ENCODE assay signal across 8 mouse cellular contexts in genomic region chr11:103054798-103055197, GRCm38 (mm10). TPM values are rescaled to one million over a fixed set of nuclear protein-coding genes. Genes with fewer than 3 reads are reported as not detected.
DNase-seq lines count a peak whose midpoint lies in the region; ATAC-seq and TF ChIP-seq lines count a peak whose summit lies in the region.

No protein-coding gene starts in this region.

- intact Hi-C loops in gastrocnemius, adult 2 months (cut with DNase I): loop anchor here (5.0 kb wide), 1 partner anchor 152 kb away; the partner anchor contains the start of gene Gfap

- no peaks in the 10 kb centered on the region for H3K9me3 ChIP-seq in forebrain, embryonic 11.5 days (ENCODE audit: control insufficient read depth, low read length)
- H3K9me3 ChIP-seq in forebrain, embryonic 15.5 days: no peaks in the 10 kb centered on the region
- H3K9me3 ChIP-seq in E14TG2a.4 (ENCODE audit: low read length): no peaks in the 10 kb centered on the region

- DNase-seq in forebrain, embryonic 11.5 days (ENCODE audit: low spot score): peak; percentile 84
- peak; percentile 62 to 68 for DNase-seq in cerebellum, adult 2 months
- peak; percentile 71 for DNase-seq in gastrocnemius, adult 2 months
- peak; percentile 62 to 92 for DNase-seq in layer of hippocampus, adult 18-20 months (ENCODE audit: low spot score in 2 of 2)
- DNase-seq in lung, postnatal 14 days: peak; percentile 85
- peak; percentile 56 for DNase-seq in spleen, adult 12 weeks (ENCODE audit: low spot score)

- H3K4me2 ChIP-seq in forebrain, embryonic 11.5 days (ENCODE audit: low read depth, low read length, severe bottlenecking): no peak overlapping the region
- H3K4me2 ChIP-seq in forebrain, embryonic 15.5 days (replicated peaks): no peak overlapping the region

- 51% methylated on average over 6 of the region's 6 CpGs for WGBS in forebrain, embryonic 11.5 days
- 39% methylated on average over 6 of the region's 6 CpGs for WGBS in forebrain, embryonic 15.5 days
- 36% methylated on average over 6 of the region's 6 CpGs for WGBS in cerebellum, adult 2 months

- TF ChIP-seq CTCF in E14TG2a.4 (conservative IDR thresholded peaks at IDR 0.05; ENCODE audit: low read length): peak; percentile 88
- TF ChIP-seq CTCF in cerebellum, adult 2 months (IDR thresholded peaks at IDR 0.05; ENCODE audit: borderline replicate concordance, insufficient read depth, low read depth, low read length): peak; percentile 60; the same call in 1 of the 2 replicates
- peak; percentile 89 for TF ChIP-seq CTCF in gastrocnemius, adult 2 months (IDR thresholded peaks at IDR 0.05)

- TF ChIP-seq POLR2A in cerebellum, adult 2 months (IDR thresholded peaks at IDR 0.05; ENCODE audit: borderline replicate concordance, insufficient read depth, low read length): no peak

- H3K4me3 ChIP-seq in forebrain, embryonic 11.5 days (ENCODE audit: low read depth, low read length): no peak overlapping the region
- no peak overlapping the region for H3K4me3 ChIP-seq in forebrain, embryonic 15.5 days
- H3K4me3 ChIP-seq in E14TG2a.4 (replicated peaks; ENCODE audit: low read length): no peak overlapping the region
- H3K4me3 ChIP-seq in cerebellum, adult 2 months (replicated peaks; ENCODE audit: insufficient read depth, low read depth, low read length): no peak overlapping the region
- no peak overlapping the region for H3K4me3 ChIP-seq in gastrocnemius, adult 2 months

- H3K9ac ChIP-seq in forebrain, embryonic 11.5 days (ENCODE audit: low read length): no peak overlapping the region
- H3K9ac ChIP-seq in forebrain, embryonic 15.5 days (replicated peaks): no peak overlapping the region

- H3K4me1 ChIP-seq in forebrain, embryonic 11.5 days (replicated peaks; ENCODE audit: control insufficient read depth, insufficient read depth, low read length): no peaks in the 10 kb centered on the region
- no peaks in the 10 kb centered on the region for H3K4me1 ChIP-seq in forebrain, embryonic 15.5 days
- peaks cover 45% of the 10 kb centered on the region for H3K4me1 ChIP-seq in E14TG2a.4 (replicated peaks; ENCODE audit: low read depth, low read length)
- H3K4me1 ChIP-seq in cerebellum, adult 2 months (ENCODE audit: control insufficient read depth, insufficient read depth, low read length): peaks cover 5% of the 10 kb centered on the region; the same call in 1 of the 2 replicates

- no peak for ATAC-seq in forebrain, embryonic 11.5 days (replicated peaks; ENCODE audit: low FRiP score)
- no peak for ATAC-seq in forebrain, embryonic 15.5 days (replicated peaks)

- peaks cover 8% of the 10 kb centered on the region; the same call in 1 of the 2 replicates for H3K36me3 ChIP-seq in forebrain, embryonic 11.5 days (ENCODE audit: control insufficient read depth, insufficient read depth, low read length)
- peaks cover 73% of the 10 kb centered on the region for H3K36me3 ChIP-seq in forebrain, embryonic 15.5 days
- peaks cover 95% of the 10 kb centered on the region for H3K36me3 ChIP-seq in E14TG2a.4 (ENCODE audit: insufficient read depth, low read length)

- H3K27ac ChIP-seq in forebrain, embryonic 11.5 days (ENCODE audit: low read depth, low read length): no peak overlapping the region
- H3K27ac ChIP-seq in forebrain, embryonic 15.5 days (replicated peaks): no peak overlapping the region
- H3K27ac ChIP-seq in cerebellum, adult 2 months (ENCODE audit: insufficient read depth, low read length): no peak overlapping the region
- peak overlapping the region; percentile 50; the same call in 1 of the 2 replicates for H3K27ac ChIP-seq in gastrocnemius, adult 2 months

- no peaks in the 10 kb centered on the region for H3K27me3 ChIP-seq in forebrain, embryonic 11.5 days (ENCODE audit: control insufficient read depth, insufficient read depth, low read length)
- no peaks in the 10 kb centered on the region for H3K27me3 ChIP-seq in forebrain, embryonic 15.5 days
- H3K27me3 ChIP-seq in E14TG2a.4 (ENCODE audit: insufficient read depth, low read length): no peaks in the 10 kb centered on the region
- H3K27me3 ChIP-seq in cerebellum, adult 2 months (ENCODE audit: control insufficient read depth, insufficient read depth, low read length): no peaks in the 10 kb centered on the region

RNA-seq across cellular contexts. Expression of gene Dcakd, which starts 26.7 kb away (rescaled TPM):
- 276 and 295 TPM in 2 replicates for polyA plus RNA-seq in forebrain, embryonic 11.5 days (2014; fragmentation: Nextera tagmentation; extraction: Ambion mirVana)
- polyA plus RNA-seq in forebrain, embryonic 15.5 days (2015; fragmentation: Nextera tagmentation; extraction: Ambion mirVana): 152 and 168 TPM in 2 replicates
- polyA plus RNA-seq in cerebellum, adult 2 months (2012; rRNA removed): 58.3 and 63.6 TPM in 2 replicates
- total RNA-seq in gastrocnemius, adult 2 months (2021): 10 to 100 TPM; 12.4 to 25.8 TPM
- total RNA-seq in layer of hippocampus, adult 18-20 months (2021): 10 to 100 TPM; 68.9 to 69.0 TPM

RNA-seq across cellular contexts. Expression of gene Nmt1, which starts 26.8 kb away (rescaled TPM):
- 53.8 and 58.6 TPM in 2 replicates for polyA plus RNA-seq in forebrain, embryonic 11.5 days (2014; fragmentation: Nextera tagmentation; extraction: Ambion mirVana)
- polyA plus RNA-seq in forebrain, embryonic 15.5 days (2015; fragmentation: Nextera tagmentation; extraction: Ambion mirVana): 41.0 and 43.9 TPM in 2 replicates
- polyA plus RNA-seq in cerebellum, adult 2 months (2012; rRNA removed): 58.8 and 63.2 TPM in 2 replicates
- total RNA-seq in gastrocnemius, adult 2 months (2021): 10 to 100 TPM; 43.8 to 51.9 TPM
- 100 to 1,000 TPM; 166 to 172 TPM for total RNA-seq in layer of hippocampus, adult 18-20 months (2021)

RNA-seq across cellular contexts. Expression of gene Plcd3, which starts 46.7 kb away (rescaled TPM):
- 0.69 and 0.86 TPM in 2 replicates for polyA plus RNA-seq in forebrain, embryonic 11.5 days (2014; fragmentation: Nextera tagmentation; extraction: Ambion mirVana)
- 1.9 and 2.3 TPM in 2 replicates for polyA plus RNA-seq in forebrain, embryonic 15.5 days (2015; fragmentation: Nextera tagmentation; extraction: Ambion mirVana)
- polyA plus RNA-seq in cerebellum, adult 2 months (2012; rRNA removed): 11.8 and 13.1 TPM in 2 replicates
- total RNA-seq in gastrocnemius, adult 2 months (2021): 1 to 10 TPM; 4.6 to 5.9 TPM
- total RNA-seq in layer of hippocampus, adult 18-20 months (2021): 10 to 100 TPM; 11.0 TPM

RNA-seq across cellular contexts. Expression of gene Acbd4, which starts 46.7 kb away (rescaled TPM):
- 7.8 and 8.1 TPM in 2 replicates for polyA plus RNA-seq in forebrain, embryonic 11.5 days (2014; fragmentation: Nextera tagmentation; extraction: Ambion mirVana)
- 14.6 and 14.8 TPM in 2 replicates for polyA plus RNA-seq in forebrain, embryonic 15.5 days (2015; fragmentation: Nextera tagmentation; extraction: Ambion mirVana)
- 60.4 and 61.5 TPM in 2 replicates for polyA plus RNA-seq in cerebellum, adult 2 months (2012; rRNA removed)
- total RNA-seq in gastrocnemius, adult 2 months (2021): 10 to 100 TPM; 24.2 to 28.6 TPM
- 10 to 100 TPM; 75.1 to 90.2 TPM for total RNA-seq in layer of hippocampus, adult 18-20 months (2021)
